Mouse (Mus musculus): Measurements from ENCODE around the gene Pik3c2b.
"Not testable (repeated sequence)": the region's sequence is repeated elsewhere in the genome, so short reads cannot be mapped to it uniquely, and the experiment has no call there.

Gene Pik3c2b

GRCm38 (mm10) chr1:133033316-133034090, 12.0 kb upstream of the Pik3c2b start:
- peak; percentile 84 for DNase-seq (ENCODE audit: low spot score)

GRCm38 (mm10) chr1:133034091-133034460, 11.4 kb upstream of the Pik3c2b start:
- peak; percentile 60 for DNase-seq (ENCODE audit: low spot score)

- not testable (repeated sequence) for DNase-seq (ENCODE audit: low spot score)
Observed at GRCm38 (mm10) chr1:133034682-133035081, 10.8 kb upstream of the Pik3c2b start.

- peak; percentile 84 for DNase-seq (ENCODE audit: low spot score)
Observed at GRCm38 (mm10) chr1:133039505-133039949, 5.9 kb upstream of the Pik3c2b start.

GRCm38 (mm10) chr1:133045861-133046440, 484 bp downstream of the Pik3c2b start:
- DNase-seq (ENCODE audit: low spot score) = no peak

- no peak for DNase-seq (ENCODE audit: low spot score)
Observed at GRCm38 (mm10) chr1:133046441-133046931, 1.0 kb downstream of the Pik3c2b start.

GRCm38 (mm10) chr1:133047575-133047974, 2.1 kb downstream of the Pik3c2b start:
- DNase-seq (ENCODE audit: low spot score) = no peak

GRCm38 (mm10) chr1:133048690-133049089, 3.2 kb downstream of the Pik3c2b start:
- no peak for DNase-seq (ENCODE audit: low spot score)

- no peak for DNase-seq (ENCODE audit: low spot score)
Observed at GRCm38 (mm10) chr1:133050001-133050431, 4.5 kb downstream of the Pik3c2b start.

- DNase-seq (ENCODE audit: low spot score) = no peak
Observed at GRCm38 (mm10) chr1:133051829-133052228, 6.4 kb downstream of the Pik3c2b start.

- DNase-seq (ENCODE audit: low spot score) = no peak
Observed at GRCm38 (mm10) chr1:133053034-133053433, 7.6 kb downstream of the Pik3c2b start.

GRCm38 (mm10) chr1:133054326-133054725, 8.9 kb downstream of the Pik3c2b start:
- DNase-seq (ENCODE audit: low spot score) = no peak

- DNase-seq (ENCODE audit: low spot score) = peak; percentile 32
Observed at GRCm38 (mm10) chr1:133057345-133058034, 12.0 kb downstream of the Pik3c2b start.

GRCm38 (mm10) chr1:133059592-133059991, 14.1 kb downstream of the Pik3c2b start:
- DNase-seq (ENCODE audit: low spot score) = no peak

GRCm38 (mm10) chr1:133060681-133061080, 15.2 kb downstream of the Pik3c2b start:
- DNase-seq (ENCODE audit: low spot score) = no peak

GRCm38 (mm10) chr1:133063164-133063563, 17.7 kb downstream of the Pik3c2b start:
- DNase-seq (ENCODE audit: low spot score) = no peak

GRCm38 (mm10) chr1:133068268-133068667, 22.8 kb downstream of the Pik3c2b start:
- DNase-seq (ENCODE audit: low spot score) = no peak

- DNase-seq (ENCODE audit: low spot score) = no peak
Observed at GRCm38 (mm10) chr1:133068669-133069274, 23.3 kb downstream of the Pik3c2b start.

GRCm38 (mm10) chr1:133069275-133070120, 24.0 kb downstream of the Pik3c2b start:
- no peak for DNase-seq (ENCODE audit: low spot score)

GRCm38 (mm10) chr1:133070157-133070556, 24.7 kb downstream of the Pik3c2b start:
- no peak for DNase-seq (ENCODE audit: low spot score)

GRCm38 (mm10) chr1:133071666-133072381, 26.4 kb downstream of the Pik3c2b start:
- peak; percentile 40 for DNase-seq (ENCODE audit: low spot score)
